Comparison of ENCODE assay signal across 15 mouse cellular contexts in the genomic region with DNA sequence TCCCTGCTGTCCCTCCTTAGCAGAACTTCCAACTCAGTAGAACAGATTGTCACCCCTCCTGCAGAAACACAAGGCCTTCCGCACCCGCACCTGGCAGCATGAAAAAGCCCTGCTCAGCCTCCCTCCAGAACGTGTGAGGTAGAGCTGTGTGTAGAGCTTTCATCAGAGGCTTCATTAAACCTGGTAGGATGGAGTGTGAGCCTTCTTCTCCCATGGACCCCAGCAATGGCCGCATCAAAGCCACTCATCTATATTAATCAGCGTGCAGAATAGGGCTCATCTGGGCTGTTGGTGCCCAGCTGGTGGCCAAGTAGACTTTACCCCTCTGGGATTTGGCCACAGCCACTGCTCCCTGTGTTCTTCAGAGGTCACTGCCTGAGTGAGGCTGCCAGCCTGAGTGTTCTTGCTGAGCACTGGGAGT.
DNase-seq lines count a peak whose midpoint lies in the region; ATAC-seq lines count a peak whose summit lies in the region.
"Had no signal": no experiment of that assay in that cellular context is flagged by ENCODE, and none has a peak within 500 bp of the region (broad histone marks: within the 10 kb centered on the region; RNA-seq: fewer than 3 reads in every experiment).

No protein-coding gene starts in this region.

- H3K9me3 ChIP-seq in kidney, embryonic 14.5 days (ENCODE audit: control insufficient read depth, low read length), result no peaks in the 10 kb centered on the region
- H3K9me3 ChIP-seq: hindbrain, embryonic 12.5 days; liver, embryonic 13.5 days; midbrain, embryonic 12.5 days; neural tube, embryonic 12.5 days; stomach, embryonic 15.5 days had no signal

- H3K4me1 ChIP-seq in kidney, embryonic 14.5 days (ENCODE audit: control insufficient read depth, insufficient read depth, low read length), result no peaks in the 10 kb centered on the region
- H3K4me1 ChIP-seq: liver, embryonic 13.5 days; neural tube, embryonic 12.5 days; stomach, embryonic 15.5 days had no signal

- no peak overlapping the region for H3K27ac ChIP-seq in kidney, embryonic 14.5 days (ENCODE audit: low read depth, low read length)
- H3K27ac ChIP-seq: hindbrain, embryonic 12.5 days; liver, embryonic 13.5 days; midbrain, embryonic 12.5 days; neural tube, embryonic 12.5 days; stomach, embryonic 15.5 days had no signal

- ATAC-seq in kidney, embryonic 14.5 days (ENCODE audit: low FRiP score, low TSS enrichment), result no peak
- ATAC-seq: forebrain, embryonic 14.5 days had no signal

- H3K4me2 ChIP-seq in kidney, embryonic 14.5 days (replicated peaks; ENCODE audit: low read depth, low read length), result no peak overlapping the region
- H3K4me2 ChIP-seq: hindbrain, embryonic 12.5 days; liver, embryonic 13.5 days; midbrain, embryonic 12.5 days; neural tube, embryonic 12.5 days; stomach, embryonic 15.5 days had no signal

- no peaks in the 10 kb centered on the region for H3K36me3 ChIP-seq in kidney, embryonic 14.5 days (ENCODE audit: control insufficient read depth, insufficient read depth, low read length)
- H3K36me3 ChIP-seq: hindbrain, embryonic 12.5 days; midbrain, embryonic 12.5 days; neural tube, embryonic 12.5 days; stomach, embryonic 15.5 days had no signal

- H3K27me3 ChIP-seq in kidney, embryonic 14.5 days (ENCODE audit: control insufficient read depth, insufficient read depth, low read length), result no peaks in the 10 kb centered on the region
- H3K27me3 ChIP-seq: hindbrain, embryonic 12.5 days; liver, embryonic 13.5 days; midbrain, embryonic 12.5 days; neural tube, embryonic 12.5 days; stomach, embryonic 15.5 days had no signal

- no peak overlapping the region for H3K9ac ChIP-seq in kidney, embryonic 14.5 days (ENCODE audit: low read depth, low read length)
- H3K9ac ChIP-seq: hindbrain, embryonic 12.5 days; liver, embryonic 13.5 days; midbrain, embryonic 12.5 days; neural tube, embryonic 12.5 days; stomach, embryonic 15.5 days had no signal

- 90% methylated on average over 5 of the region's 5 CpGs for WGBS in kidney, embryonic 14.5 days

- peak; percentile 79 for DNase-seq in kidney, adult 11 months
- DNase-seq in retina, embryonic 14.5 days (ENCODE audit: low spot score), result peak; percentile 12
- no peak for DNase-seq in retina, postnatal 1 day
- DNase-seq in cerebellum, postnatal 10 days, result peak; percentile 66
- peak; percentile 31 for DNase-seq in telencephalon, adult 2 months (ENCODE audit: low read depth, low spot score)
- no peak for DNase-seq in natural killer cell, adult 2 months (ENCODE audit: low spot score in 2 of 2)
- DNase-seq: gastrocnemius, postnatal 10 days; liver, embryonic 13.5 days; thymus, postnatal 25 days had no signal

- no peak overlapping the region for H3K4me3 ChIP-seq in kidney, embryonic 14.5 days (ENCODE audit: low read length)
- H3K4me3 ChIP-seq: hindbrain, embryonic 12.5 days; liver, embryonic 13.5 days; midbrain, embryonic 12.5 days; neural tube, embryonic 12.5 days; stomach, embryonic 15.5 days had no signal

Comparison
In these comparisons a context has a peak if more than half of its experiments do, and no peak if none do; other contexts are left out.
1. DNase-seq: peak in kidney, adult 11 months (single experiment), retina, embryonic 14.5 days (single experiment), cerebellum, postnatal 10 days (2 of 2) and telencephalon, adult 2 months (single experiment); none in retina, postnatal 1 day (single experiment) and natural killer cell, adult 2 months (0 of 2).